Mouse (Mus musculus) myocyte (in vitro differentiated cells): ENCODE measurements around the gene Dcaf5. TPM values are rescaled to one million over a fixed set of nuclear protein-coding genes. Genes with fewer than 3 reads are reported as not detected.

Experiments used
- H3K27me3 ChIP-seq: one replicate; pipeline ENCODE4 v1.6.1; 2011; ENCODE audit not compliant: control insufficient read depth, insufficient read depth, insufficient read length
- H3K36me3 ChIP-seq: one replicate; pipeline ENCODE4 v1.6.1; 2011; ENCODE audit not compliant: control insufficient read depth, insufficient read depth
- H3K4me2 ChIP-seq: one replicate; pipeline ENCODE4 v1.6.1; 2011; ENCODE audit warnings: low read depth, control low read depth
- H3K4me3 ChIP-seq: one replicate; pipeline ENCODE4 v1.5.1; 2011; ENCODE audit warnings: mild to moderate bottlenecking, control low read depth, moderate library complexity
- H3K79me2 ChIP-seq: one replicate; pipeline ENCODE4 v1.6.1; 2011; ENCODE audit not compliant: control insufficient read depth, insufficient read depth
- H3ac ChIP-seq: one replicate; pipeline ENCODE4 v1.6.1; 2011; ENCODE audit not compliant: control insufficient read depth, insufficient read length
- CEBPB ChIP-seq: IDR thresholded peaks from 2 replicates; pipeline ENCODE4 v1.6.1; 2011; ENCODE audit warnings: mild to moderate bottlenecking, moderate library complexity; ENCODE audit not compliant: poor library complexity, insufficient read depth, severe bottlenecking
- E2F4 ChIP-seq: IDR thresholded peaks from one replicate; pipeline ENCODE4 v1.6.1; 2011; ENCODE audit warnings: mild to moderate bottlenecking, control low read depth, moderate library complexity; ENCODE audit not compliant: insufficient read depth
- MAX ChIP-seq: IDR thresholded peaks from one replicate; pipeline ENCODE4 v1.6.1; 2011; ENCODE audit warnings: low read depth, mild to moderate bottlenecking, control low read depth
- MYOD1 ChIP-seq, 3 experiments: IDR thresholded peaks; one replicate each; pipeline ENCODE4 v1.6.1; 2011; ENCODE audit warnings: control low read depth in 2 of 3, low read depth in 2 of 3, mild to moderate bottlenecking in 2 of 3, moderate library complexity in 1 of 3; ENCODE audit not compliant: insufficient read length in 2 of 3, control insufficient read depth in 1 of 3
- MYOG ChIP-seq, 3 experiments: IDR thresholded peaks; one replicate each; pipeline ENCODE4 v1.6.1; 2011; ENCODE audit warnings: control low read depth in 2 of 3, low read depth in 2 of 3, mild to moderate bottlenecking in 2 of 3; ENCODE audit not compliant: insufficient read length in 2 of 3, control insufficient read depth in 1 of 3, insufficient read depth in 1 of 3
- POLR2A ChIP-seq: IDR thresholded peaks from one replicate; pipeline ENCODE4 v1.6.1; 2011; ENCODE audit warnings: low read depth, mild to moderate bottlenecking, control low read depth, moderate library complexity; ENCODE audit not compliant: insufficient read length
- POLR2AphosphoS2 ChIP-seq: IDR thresholded peaks from one replicate; pipeline ENCODE4 v1.6.1; 2011; ENCODE audit warnings: low read depth, control low read depth; ENCODE audit not compliant: insufficient read length
- REST ChIP-seq: IDR thresholded peaks from one replicate; pipeline ENCODE4 v1.6.1; 2011; ENCODE audit warnings: mild to moderate bottlenecking, control low read depth, moderate library complexity; ENCODE audit not compliant: insufficient read depth, insufficient read length
- SRF ChIP-seq: IDR thresholded peaks from one replicate; pipeline ENCODE4 v1.6.1; 2011; ENCODE audit warnings: low read depth; ENCODE audit not compliant: control insufficient read depth, insufficient read length
- TCF12 ChIP-seq: IDR thresholded peaks from one replicate; pipeline ENCODE4 v1.6.1; 2011; ENCODE audit warnings: mild to moderate bottlenecking, control low read depth; ENCODE audit not compliant: poor library complexity, insufficient read depth, severe bottlenecking
- TCF3 ChIP-seq: IDR thresholded peaks from one replicate; pipeline ENCODE4 v1.6.1; 2011; ENCODE audit warnings: low read depth, control low read depth; ENCODE audit not compliant: insufficient read length
- USF1 ChIP-seq: IDR thresholded peaks from one replicate; pipeline ENCODE4 v1.6.1; 2011; ENCODE audit warnings: low read depth, mild to moderate bottlenecking, control low read depth, moderate library complexity
- polyA plus RNA-seq: library from polyadenylated mRNA; unstranded; fragments of >200 nt; fragmentation: generic; extraction: Trizol; gene quantifications from one replicate; pipeline ENCODE4 v1.2.1, GENCODE M21; 2012; ENCODE audit warnings: missing spikeins

The Dcaf5 gene
- polyA plus RNA-seq, 1 experiment: 17.7 TPM

DNA sequence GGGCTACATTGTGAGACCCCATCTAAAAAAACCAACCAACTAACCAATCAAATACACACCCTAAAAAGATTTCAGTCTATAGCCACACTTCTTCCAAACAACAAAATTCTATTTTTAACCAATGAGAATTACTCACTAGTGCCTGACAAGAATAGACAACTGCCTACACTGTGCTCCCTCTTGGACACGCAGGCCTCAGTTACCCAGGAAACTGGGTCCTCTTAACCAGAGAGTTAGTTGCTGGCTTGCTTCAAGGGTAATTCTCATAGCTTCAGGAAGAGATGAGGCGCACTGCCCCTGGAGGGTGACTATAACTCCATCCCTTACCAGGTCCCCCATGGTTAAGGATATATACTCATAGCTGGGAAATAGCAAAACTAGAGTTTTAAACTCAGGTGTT lies 95.5 kb downstream of the Dcaf5 start:
- Histone ChIP-seq H3ac (no peak overlapping the region), H3K27me3 (no peaks in the 10 kb centered on the region), H3K4me3 (no peak overlapping the region), H3K4me2 (no peak overlapping the region), H3K36me3 (peaks cover 36% of the 10 kb centered on the region), H3K79me2 (no peaks in the 10 kb centered on the region)
- no peak for TF ChIP-seq E2F4
- TF ChIP-seq TCF3: no peak
- no peak for TF ChIP-seq MYOG (IDR thresholded peaks at IDR 0.05; ENCODE audit: control insufficient read depth in 1 of 3, insufficient read depth in 1 of 3, insufficient read length in 2 of 3, low read depth in 2 of 3)
- TF ChIP-seq TCF12: no peak
- no peak for TF ChIP-seq SRF
- TF ChIP-seq REST: no peak
- TF ChIP-seq USF1: no peak

DNA sequence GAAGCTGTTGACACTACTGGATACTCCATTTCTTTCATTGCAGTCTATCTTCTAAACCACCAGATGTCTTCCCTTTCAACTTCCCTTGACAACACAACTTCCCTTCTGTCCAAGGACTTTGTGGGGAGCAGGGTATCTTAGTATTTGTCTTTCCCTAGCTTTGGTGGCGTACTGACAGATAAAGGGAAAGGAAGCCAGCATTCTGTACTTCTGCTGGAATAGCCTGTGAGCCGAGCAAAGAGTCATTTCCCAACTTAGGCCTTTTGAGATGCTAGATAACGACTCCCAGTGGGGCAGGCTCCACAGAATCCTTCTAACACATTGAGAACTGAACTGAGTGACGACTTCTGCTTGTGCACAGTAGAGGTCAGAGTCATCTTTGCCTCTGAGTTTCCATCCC lies 102.2 kb downstream of the Dcaf5 start:
- Histone ChIP-seq H3K4me2 (no peak overlapping the region), H3ac (no peak overlapping the region), H3K36me3 (peaks cover 25% of the 10 kb centered on the region), H3K4me3 (no peak overlapping the region), H3K79me2 (no peaks in the 10 kb centered on the region), H3K27me3 (no peaks in the 10 kb centered on the region)
- TF ChIP-seq MYOD1 (IDR thresholded peaks at IDR 0.05; ENCODE audit: control insufficient read depth in 1 of 3, insufficient read length in 2 of 3, low read depth in 2 of 3) (no peak), SRF (no peak), MAX (no peak), MYOG (IDR thresholded peaks at IDR 0.05; ENCODE audit: control insufficient read depth in 1 of 3, insufficient read depth in 1 of 3, insufficient read length in 2 of 3, low read depth in 2 of 3) (no peak), USF1 (no peak), TCF12 (no peak), TCF3 (no peak), E2F4 (no peak), POLR2AphosphoS2 (no peak), POLR2A (no peak), CEBPB (no peak), REST (no peak)

DNA sequence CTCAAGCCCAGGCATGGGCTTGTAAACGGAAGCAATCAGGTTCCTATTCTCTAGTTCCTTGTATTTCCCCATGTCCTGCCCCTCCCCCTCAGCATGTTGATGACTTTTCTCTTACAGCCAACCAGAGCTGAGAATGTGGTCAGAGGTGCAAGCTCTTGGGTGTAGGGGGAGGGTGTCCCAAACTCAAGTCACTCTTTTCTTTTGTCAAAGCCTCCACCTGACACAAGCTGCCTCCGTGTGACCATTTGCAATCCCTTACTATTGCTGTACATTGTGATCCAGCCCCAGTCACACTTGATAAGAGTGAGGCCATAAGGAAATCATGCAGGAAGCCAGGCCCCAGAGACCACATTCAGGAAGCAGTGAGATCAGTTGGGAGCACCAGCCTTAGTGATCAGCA lies 104.8 kb downstream of the Dcaf5 start:
- Histone ChIP-seq H3K79me2 (no peaks in the 10 kb centered on the region), H3K27me3 (no peaks in the 10 kb centered on the region), H3K4me2 (no peak overlapping the region), H3ac (no peak overlapping the region), H3K36me3 (peaks cover under 1% of the 10 kb centered on the region), H3K4me3 (no peak overlapping the region)
- no peak for TF ChIP-seq MYOD1 (IDR thresholded peaks at IDR 0.05; ENCODE audit: control insufficient read depth in 1 of 3, insufficient read length in 2 of 3, low read depth in 2 of 3)
- TF ChIP-seq POLR2AphosphoS2: no peak
- no peak for TF ChIP-seq MAX
- TF ChIP-seq E2F4: no peak
- no peak for TF ChIP-seq SRF
- no peak for TF ChIP-seq REST
- TF ChIP-seq TCF3: no peak
- TF ChIP-seq USF1: no peak
- TF ChIP-seq CEBPB: no peak
- TF ChIP-seq MYOG (IDR thresholded peaks at IDR 0.05; ENCODE audit: control insufficient read depth in 1 of 3, insufficient read depth in 1 of 3, insufficient read length in 2 of 3, low read depth in 2 of 3): no peak
- TF ChIP-seq POLR2A: no peak

DNA sequence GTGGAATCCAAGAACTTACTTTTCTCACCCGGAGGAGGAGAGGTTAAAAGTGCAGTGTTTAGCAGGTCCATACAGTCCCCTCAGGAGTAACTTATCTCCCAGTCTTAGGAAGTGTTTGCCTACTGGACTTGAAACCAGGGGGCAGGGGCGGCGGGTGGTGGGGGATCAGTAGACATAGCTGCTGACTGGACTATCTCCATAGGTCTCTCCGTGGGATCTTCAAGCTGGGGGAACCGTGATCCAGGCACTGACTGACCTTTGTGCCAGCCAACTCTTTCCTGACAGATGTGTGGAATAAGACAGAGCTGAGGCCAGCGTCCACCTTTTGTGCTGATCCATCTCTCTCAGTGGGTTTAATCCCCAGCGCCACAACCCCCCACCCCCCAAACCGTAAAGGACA lies 105.6 kb downstream of the Dcaf5 start:
- Histone ChIP-seq H3K36me3 (no peaks in the 10 kb centered on the region), H3K4me3 (no peak overlapping the region), H3K27me3 (no peaks in the 10 kb centered on the region), H3ac (no peak overlapping the region), H3K79me2 (no peaks in the 10 kb centered on the region), H3K4me2 (no peak overlapping the region)
- no peak for TF ChIP-seq MYOD1 (IDR thresholded peaks at IDR 0.05; ENCODE audit: control insufficient read depth in 1 of 3, insufficient read length in 2 of 3, low read depth in 2 of 3)
- no peak for TF ChIP-seq E2F4
- TF ChIP-seq MAX: no peak
- TF ChIP-seq REST: no peak
- no peak for TF ChIP-seq SRF
- no peak for TF ChIP-seq TCF12

DNA sequence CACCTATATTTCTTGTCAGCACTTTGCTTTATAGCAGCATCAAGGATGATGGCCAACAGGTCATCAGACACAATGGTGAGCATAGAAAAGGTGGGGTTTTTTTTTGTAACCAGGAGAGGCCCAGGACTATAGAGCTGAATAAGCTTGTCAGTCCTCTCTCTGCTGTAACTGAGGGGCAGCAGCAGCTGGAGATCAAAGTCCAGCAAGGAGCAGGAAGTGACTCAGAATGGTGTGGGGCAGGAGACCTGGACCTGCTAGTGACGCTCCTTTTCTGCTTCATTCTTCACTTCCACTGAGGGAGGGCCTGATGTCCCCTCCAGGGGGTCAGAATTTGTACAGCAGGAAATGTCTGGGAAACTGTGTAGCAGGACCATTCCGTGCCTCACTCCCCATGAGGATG lies 106.8 kb downstream of the Dcaf5 start:
- Histone ChIP-seq H3K4me3 (no peak overlapping the region), H3K79me2 (no peaks in the 10 kb centered on the region), H3K4me2 (peak overlapping the region; percentile 46), H3K36me3 (no peaks in the 10 kb centered on the region), H3ac (no peak overlapping the region), H3K27me3 (no peaks in the 10 kb centered on the region)
- TF ChIP-seq MYOD1 (IDR thresholded peaks at IDR 0.05; ENCODE audit: control insufficient read depth in 1 of 3, insufficient read length in 2 of 3, low read depth in 2 of 3) (peak; percentile 86 to 98 (median 96)), POLR2AphosphoS2 (no peak), TCF12 (peak; percentile 26), E2F4 (no peak), TCF3 (peak; percentile 37), CEBPB (no peak), POLR2A (no peak)

DNA sequence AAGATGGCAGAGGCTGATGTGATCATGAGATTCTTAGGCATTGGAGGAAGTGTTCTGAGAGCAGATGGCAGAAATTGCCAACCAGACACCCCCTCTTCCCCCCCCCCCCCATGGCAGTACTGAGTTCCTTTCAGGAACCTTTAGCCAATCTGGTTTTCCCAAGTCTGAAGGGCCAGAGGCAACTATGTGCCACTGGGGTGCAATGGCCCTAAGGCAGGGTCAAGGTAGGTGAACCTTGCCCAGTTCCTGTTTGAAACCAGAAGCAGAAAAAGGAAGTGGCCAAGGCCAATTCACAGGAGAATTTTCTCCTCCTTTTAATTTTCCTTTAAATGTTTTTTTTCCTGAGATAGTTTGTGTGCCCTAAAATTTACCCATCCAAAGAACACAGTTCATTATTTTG lies 110.4 kb downstream of the Dcaf5 start:
- H3K27me3 ChIP-seq: no peaks in the 10 kb centered on the region

More for the DNA sequence above, 110.4 kb downstream of the Dcaf5 start:
- H3K4me3 ChIP-seq: no peak overlapping the region
- TF ChIP-seq SRF (no peak), MAX (no peak), TCF12 (no peak), CEBPB (no peak), POLR2AphosphoS2 (no peak), MYOD1 (IDR thresholded peaks at IDR 0.05; ENCODE audit: control insufficient read depth in 1 of 3, insufficient read length in 2 of 3, low read depth in 2 of 3) (no peak), REST (no peak), E2F4 (no peak), POLR2A (no peak)
- H3K36me3 ChIP-seq: no peaks in the 10 kb centered on the region
- no peak overlapping the region for H3K4me2 ChIP-seq
- no peaks in the 10 kb centered on the region for H3K79me2 ChIP-seq
- H3ac ChIP-seq: no peak overlapping the region
